Mouse (Mus musculus): ENCODE measurements around the gene Gcnt4.
A peak's percentile ranks its signal among the peaks of the same experiment; 100 is the strongest.

Gcnt4 gene

DNA sequence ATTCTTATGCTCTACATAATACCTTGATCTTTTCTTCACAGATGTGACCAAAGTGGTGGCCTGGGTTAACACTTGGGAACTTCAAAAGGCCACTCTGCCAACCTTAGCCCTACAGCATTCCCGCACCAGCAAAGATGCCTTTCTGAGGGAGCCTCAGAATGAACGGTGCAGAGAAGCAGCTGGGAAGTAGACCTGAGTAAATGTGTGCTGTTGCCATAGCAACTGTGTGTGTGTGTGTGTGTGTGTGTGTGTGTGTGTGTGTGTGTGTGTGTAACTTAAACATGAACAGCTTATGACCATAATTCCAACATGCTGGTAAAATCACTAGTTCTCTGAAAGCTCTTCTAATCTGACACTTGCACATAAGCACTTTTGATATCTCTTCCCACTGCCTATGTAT is 27.4 kb downstream of the Gcnt4 start:
- no peak for DNase-seq

DNA sequence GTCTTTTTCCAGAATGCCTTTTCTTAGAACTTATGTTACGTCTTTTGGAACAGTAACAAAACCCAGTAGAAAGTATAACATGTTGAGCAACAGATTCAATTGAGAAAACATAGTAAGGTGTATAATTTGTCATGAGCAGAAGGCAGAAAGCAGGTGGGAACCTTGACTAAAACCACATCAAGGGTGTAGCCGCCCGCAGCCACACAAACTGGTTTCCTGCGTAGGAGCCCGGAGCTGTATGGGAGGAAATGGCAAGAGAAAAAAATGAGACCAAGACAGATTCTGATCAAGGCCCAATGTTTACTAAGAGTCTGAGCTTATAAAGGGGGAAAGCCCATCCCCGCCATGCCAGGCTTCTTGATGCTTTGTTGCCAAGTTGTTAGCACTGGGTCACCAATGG is 32.0 kb downstream of the Gcnt4 start:
- DNase-seq = no peak

DNA sequence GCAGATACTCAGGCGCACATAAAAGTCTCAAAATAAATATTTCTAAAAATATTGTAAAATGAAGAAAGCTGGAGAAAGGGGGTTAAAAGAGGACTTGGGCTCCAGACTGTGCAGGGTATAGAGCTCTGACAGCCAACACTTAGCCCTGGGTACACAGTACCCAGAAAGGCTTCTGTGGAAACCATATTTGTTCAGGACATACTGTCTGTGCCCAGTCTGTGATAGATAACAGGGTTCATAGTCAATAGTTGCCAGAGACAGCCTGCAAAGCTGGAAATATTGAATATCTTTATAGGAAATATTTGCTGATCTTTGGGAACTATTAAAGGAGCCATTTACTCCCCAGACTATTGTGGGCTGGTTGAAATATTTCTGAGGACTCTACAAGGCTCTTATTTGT is 35.5 kb downstream of the Gcnt4 start:
- DNase-seq = no peak

DNA sequence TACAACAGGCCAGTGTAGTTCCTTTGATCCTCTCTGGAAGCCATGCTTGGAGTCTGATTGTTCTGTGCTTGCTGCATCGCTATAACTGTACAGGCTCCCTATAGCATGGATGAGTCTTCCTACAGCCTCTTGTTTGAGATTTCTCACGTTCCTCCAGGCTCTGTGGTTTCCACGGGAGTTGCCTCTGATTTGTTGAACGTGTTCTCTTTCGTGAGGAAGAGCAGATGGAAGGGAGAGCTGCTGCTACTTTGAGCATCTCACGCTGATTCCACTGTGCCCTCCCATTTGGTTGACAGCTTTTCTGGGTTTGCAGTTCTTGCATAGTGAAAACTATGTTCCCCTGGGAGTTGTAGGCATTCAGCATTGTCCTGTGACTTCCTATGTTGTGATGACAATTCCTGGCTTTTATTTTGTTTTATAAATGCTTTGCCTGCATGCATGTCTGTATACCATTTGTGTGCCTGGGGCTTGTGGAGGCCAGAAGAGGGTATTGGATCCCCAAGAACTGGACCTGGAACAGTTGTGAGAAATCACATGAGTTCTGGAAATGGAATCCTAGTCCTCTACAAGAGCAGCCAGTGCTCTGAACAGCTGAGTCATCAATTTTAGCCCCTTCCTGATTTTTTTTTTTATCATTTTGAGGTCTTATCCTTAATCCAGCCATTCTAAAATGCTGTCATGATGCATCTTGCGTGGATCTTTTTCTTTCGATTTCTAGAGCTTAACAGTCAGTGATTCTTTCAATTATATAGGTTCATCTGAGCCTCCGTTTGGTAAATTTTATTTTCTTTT is 37.1 kb downstream of the Gcnt4 start:
- no peak for DNase-seq

DNA sequence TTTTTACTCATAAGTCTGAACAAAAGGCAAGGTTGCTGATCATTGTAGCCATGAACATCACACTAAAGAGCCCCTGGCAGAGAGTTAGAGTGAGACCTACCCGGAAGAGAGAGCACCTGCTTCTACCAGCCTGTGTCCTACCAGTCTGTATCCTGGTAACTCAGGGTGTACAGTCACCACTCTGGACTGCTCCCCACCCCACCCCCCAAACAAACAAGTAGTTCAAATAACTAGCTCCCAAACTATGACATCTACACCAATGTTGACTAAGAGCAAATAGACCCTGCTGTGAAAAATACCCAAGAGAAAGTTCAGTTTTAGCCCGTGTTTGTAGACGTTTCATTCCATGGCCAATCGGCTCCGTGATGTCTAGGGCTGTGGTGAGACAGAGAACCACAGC is 38.3 kb downstream of the Gcnt4 start:
- no peak for DNase-seq

DNA sequence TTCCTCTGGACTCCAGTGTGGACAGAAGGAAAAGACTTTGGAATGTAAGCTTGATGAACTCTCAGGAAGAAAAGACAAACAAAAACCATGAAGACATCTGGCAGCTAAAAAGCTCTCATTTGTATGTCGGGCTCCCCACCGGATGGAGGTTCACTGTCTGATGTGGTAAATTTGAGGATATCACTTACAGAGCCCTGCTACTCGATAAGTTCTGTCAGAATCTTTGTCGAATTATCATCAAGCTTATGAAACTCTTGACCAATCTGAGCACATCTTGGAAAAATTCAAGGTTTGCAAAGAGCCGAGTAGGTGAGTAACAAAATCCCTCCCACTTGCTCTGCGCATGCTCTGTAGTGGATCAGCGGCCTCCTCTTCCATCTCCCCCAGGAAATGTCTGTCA is 40.5 kb downstream of the Gcnt4 start:
- no peak for DNase-seq

DNA sequence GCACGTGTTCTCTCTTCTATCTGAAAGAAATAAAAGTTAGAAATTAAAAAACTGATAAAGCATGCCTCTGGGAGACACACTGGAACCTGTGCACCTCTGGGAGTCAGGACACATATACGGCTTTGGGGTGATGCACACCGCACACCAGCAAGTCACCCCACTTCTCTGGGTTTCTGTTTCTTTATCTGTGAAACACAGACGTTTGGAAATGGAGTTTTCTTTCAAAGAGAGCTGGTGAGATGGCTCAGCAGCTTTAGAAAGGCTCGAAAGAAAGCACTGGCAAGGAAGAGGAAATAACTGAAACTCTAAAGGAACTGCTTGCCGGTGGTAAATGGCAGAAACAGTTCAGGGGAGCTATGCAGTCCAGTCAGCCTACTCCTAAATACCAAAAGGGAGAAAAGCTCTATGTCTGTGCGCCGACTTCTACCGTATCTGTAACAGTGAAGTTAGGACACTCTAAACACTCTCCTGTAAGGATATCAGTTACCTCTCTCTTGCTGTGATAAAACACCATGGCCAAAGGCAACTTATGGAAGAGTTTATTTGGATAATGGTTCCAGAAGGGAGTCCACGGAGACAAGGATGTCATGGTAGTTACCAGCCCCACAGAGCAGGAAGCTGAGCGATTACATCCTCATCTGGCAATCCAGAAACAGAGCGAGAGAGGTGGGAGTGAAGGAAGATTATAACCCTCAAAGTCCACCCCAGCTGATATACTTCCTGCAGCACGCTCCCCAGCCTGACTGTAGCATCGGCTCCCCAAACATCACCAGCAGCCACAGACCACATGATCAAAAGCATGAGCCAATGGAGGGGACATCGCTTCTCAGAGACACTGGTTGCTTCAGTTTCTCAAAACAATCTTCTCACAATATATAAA is 42.0 kb downstream of the Gcnt4 start:
- DNase-seq = no peak

DNA sequence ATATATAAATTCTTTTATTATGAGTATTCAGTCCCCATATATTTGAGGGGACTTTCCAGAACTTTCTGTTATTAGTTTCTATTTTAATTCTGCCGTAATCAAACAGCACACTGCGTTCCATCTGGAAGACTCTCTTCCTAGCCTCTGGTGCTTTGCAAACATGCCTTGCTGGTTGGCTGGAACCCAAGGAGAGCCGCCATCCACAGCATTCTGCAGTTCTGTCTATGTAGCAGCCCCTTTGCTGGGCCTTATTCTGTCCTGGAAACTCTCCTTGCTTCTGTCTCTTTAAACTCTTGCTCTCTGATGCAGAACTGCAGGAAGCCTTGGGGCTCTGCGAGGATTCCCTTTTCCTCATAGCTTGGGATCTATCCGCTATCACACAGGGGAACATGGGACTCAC is 42.6 kb downstream of the Gcnt4 start:
- peak in 1 of 2 experiments; percentile 9 for DNase-seq

DNA sequence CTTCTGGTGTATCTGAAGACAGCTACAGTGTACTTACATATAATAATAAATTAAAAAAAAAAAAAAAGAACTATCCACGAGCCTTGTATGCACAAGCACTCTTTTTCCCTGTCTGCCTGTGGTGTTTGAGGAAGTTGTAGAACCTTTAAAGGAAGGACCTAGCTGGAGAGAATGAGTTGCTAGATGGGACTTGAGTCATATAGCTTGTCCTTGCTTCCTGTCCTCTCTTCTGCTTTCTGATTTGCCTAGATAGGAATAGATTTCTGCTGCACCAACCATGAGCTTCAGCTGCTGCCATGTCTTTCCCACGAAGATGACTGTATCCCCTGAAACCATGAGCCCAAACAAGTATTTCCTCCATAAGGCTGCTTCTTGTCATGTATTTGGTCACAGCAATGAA is 43.3 kb downstream of the Gcnt4 start:
- DNase-seq = no peak

DNA sequence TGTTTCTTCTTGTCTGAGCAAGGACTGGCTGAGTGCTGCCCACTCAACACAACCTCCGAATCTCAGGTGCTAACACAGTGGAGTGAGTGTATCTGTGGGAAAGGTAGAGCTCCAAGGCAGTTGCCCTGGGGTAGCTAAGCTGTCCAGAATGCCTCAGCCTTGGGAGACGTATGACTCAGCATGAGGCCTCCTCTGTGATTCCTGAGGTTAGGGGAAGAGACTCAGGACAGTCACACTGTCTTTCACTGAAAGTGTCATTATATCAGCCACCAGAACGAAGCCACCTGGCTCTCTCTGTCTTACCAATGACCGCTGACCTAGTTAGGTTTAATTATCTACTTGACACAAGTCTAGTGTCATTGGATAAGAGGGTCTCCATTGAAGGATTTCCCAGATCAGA is 46.6 kb downstream of the Gcnt4 start:
- no peak for DNase-seq

DNA sequence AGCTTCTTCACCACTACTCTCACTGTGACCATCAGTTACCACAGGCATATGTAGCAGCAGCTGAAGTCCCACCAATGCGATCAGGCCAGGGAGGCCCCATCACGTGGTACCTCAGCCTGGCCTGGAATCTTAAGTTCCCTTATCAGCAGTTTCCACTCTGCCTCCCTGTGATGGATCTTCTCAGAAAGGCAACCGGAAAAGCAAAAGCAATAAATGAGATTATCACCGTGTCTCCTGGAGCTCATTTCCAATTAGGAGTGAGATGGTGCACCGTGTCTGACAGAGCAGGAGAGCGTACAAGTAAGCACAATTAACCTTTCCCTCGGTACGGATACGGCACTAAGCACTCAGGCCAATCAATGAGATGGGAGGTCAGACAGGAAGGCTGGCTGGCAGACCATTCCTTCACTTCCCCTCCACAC is 47.4 kb downstream of the Gcnt4 start:
- DNase-seq = no peak

DNA sequence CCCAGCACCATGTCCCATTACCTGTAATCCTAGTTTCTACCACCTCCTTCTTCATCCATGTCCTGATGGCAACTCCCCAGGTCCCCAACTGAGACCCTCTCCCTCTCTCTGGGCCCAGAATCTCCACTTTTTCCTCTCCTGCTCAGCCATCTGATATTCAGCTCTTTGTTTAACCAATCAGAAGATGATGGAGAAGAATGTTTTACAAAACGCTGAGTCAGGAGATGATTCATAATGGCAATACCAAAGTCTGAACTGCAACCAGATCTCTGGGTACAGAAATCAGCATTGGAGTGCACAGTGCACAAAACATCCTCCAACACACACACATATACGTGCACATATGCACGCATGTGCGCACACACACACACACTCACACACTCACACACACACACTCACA is 48.8 kb downstream of the Gcnt4 start:
- DNase-seq = no peak

DNA sequence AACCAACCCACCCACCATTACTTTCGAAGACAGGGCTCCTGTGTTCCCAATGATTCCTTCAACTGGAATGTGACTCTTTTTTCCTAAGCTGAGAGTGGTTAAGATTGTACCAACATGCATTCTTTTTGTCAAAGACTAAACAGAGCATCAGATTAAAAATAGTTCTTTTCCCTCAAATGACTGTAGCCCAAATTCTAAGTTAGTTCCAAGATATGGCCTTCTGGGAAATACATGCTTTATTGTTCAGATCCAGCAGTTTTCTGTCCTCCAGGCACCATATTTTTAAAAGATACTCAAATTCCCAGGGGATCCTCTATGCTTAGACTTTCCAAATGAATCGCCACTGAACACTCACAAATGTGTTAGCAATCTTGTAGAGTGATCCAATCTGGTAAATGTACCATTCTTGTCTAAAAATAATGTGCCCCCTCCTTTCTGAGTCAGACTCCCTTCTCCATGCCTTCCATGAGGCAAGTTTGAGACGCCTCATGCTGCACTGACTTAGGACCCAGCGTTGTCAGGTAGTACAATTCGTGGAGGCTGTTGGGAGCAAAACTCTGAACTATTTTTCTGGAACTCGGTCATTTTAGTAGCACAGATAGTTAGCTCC is 52.6 kb downstream of the Gcnt4 start:
- DNase-seq = no peak

DNA sequence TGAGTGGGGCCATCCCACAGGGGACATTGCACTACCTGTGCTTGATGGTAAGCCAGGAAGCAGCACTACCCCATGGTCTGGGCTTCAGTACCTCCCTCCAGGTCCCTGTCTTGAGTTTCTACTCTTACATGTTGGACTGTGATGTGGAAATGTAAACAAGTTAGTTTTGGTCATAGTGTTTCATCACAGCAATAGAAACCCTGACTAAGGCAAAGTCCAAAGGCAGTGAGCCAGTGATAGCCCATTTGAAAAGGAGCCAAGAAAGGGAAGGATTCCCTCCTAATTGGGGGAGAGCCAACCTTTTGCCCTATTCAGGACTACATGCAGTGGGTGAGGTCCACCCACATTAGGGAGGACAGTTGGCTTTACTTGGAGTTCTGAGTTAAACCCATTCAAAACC is 56.1 kb downstream of the Gcnt4 start:
- no peak for DNase-seq

DNA sequence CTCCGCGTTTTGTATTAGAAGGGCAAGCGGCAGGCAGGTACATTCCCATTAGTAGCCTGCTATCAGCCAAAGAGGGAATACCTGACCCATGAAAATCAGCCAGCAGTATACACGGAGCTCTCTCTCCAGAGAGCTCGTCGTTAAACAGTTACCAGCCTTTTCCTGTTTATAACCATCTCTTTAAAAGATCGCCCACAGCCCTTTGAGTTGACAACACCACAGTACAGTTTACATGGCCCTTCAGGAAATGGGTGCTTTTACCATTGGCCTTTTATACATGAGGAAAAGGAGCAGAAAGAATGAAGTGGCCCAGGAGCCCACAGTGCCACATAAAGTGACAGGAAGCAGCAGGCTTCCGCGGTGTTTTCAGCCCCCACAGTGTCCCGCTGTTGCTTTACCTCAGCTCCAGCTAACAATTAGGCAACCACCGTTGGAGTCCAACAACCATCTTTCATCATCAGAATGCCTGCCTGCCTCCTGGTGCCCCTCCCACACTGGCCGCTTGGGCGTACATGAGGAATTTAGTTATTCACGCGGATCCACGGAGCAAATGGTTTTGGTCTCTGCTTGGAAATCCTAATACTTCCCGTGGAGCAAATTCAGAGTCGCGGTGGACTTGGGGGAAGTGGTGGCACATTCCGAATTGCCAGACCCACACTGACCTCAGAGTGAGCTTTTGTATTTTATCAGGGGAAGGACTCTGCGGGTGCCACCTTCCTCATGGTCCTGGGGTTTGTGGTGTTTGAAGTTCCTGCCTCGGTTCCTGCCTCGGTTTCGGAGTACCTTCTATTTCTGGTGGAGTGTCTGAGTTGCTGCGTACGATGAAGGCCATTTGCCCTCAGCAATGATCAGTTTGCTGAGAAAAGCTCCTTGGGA is 59.0 kb downstream of the Gcnt4 start:
- DNase-seq = peak; percentile 60 to 79

DNA sequence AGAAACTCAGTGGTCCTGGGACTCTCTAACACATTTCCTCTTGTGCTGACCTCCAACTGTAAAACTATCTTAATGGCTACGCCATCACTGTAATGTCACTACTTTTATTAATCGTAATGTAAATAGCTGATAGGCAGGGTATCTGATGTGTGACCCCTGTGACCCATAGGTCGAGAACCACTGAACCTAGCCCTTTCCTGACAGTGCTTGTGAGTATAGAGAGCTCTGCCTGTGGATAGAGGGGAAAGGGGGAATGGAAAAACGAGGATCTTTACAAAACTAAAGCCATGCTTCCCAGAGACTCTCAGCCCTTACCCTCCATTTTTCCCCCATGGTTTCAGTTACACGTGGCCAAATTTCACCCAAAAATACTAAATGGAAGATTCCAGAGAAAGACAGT is 60.2 kb downstream of the Gcnt4 start:
- DNase-seq = no peak

DNA sequence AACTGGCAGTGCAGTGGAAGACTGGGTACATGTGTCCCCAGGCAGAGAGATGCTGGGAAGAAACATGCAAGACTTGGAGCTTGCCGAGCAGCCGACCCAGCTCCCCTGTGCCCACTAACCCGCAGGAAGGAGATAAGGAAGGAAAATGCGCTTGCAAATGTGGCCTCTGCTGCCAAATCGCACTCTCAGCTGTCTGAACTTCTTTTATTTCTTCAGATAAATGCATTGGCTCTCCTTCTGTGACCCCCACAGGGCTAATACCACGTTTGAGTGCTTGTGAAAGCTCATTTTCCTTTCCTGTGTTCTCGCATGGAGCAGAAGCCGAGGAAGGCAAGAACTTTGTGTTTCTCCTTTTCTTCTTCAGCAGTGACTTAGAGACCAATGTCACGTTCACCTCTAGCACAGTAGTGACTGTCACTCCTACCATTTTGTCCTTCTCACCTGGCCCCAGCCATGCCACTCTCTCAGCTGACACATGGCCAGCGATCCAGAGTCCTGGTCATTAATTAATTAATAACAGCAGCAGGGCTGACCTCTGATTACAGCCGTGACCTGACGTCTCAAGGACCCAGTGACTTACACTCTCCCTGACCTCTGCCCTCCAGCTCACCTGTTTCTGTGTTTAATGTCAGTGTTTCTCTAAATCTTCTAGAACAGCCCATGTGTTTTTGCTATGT is 61.2 kb downstream of the Gcnt4 start:
- DNase-seq = peak in 1 of 2 experiments; percentile 17

DNA sequence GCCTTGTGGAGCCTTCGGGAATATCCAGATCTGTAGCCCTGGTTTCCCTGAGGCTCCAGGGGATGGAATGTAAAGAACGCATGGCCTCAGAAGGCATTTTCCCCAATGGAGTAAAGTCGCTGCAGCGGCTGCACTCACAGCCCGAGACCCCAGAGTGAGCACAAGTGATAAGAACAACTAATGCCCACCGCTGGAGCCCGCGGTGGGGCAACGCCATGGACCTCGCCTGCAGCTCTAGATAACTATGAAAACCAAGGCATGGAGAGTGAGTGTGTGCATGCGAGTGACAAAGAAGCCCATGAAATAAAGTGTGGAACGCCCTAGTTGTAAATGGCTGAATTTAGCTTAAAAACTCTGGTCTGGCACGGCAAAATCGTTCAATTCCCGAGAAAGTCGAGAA is 64.6 kb downstream of the Gcnt4 start:
- DNase-seq = no peak

DNA sequence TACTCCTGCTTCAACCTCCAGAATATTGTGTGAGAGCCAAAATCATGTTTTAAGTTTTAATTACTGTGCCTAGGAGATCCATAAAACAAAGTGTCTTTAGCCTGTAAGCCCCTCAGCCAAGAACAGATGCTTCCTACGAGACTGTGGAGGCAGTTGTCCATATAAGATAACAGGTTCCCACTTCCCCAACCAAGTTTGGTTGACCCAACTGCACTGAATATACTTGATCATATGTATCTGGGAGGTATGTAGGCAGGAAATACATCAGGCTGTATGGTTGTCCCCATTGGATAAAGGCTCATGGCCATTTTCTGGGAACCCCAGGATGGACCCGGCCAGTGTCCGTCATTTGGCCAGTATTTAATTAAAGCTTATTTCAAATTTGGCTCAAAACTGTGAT is 65.6 kb downstream of the Gcnt4 start:
- no peak for DNase-seq

DNA sequence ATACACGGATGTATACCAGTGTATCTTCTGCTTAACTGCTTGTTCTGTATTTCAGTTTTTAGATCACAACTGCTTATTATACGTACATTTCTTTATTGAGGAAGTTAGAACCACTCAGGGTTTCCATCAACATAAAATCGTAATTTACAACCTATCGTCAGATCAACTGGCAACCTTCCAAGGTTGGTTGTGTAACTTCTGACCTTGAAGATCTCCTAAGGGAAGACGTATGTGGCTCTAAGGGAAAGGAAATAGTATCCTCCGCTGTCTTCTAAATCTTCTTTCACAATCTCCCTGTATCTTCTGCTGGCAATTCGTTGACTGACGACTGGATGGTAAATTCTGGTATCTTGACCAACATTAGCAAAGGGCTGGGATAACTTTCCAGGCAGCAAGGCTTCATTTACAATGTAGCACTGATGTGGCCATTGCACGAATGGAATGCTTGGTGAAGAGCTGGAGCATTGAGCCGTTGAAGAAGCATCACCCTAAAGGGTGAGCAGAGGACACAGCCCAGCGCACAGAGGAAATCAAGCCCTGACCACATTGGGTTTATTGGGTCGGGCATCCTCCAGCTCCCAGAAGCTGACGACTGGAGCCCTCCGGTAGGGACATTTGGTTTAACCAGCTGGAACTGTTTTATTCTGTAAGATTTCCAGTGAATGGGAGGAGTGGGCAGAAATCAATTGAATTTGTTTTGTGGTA is 66.2 kb downstream of the Gcnt4 start:
- no peak for DNase-seq

DNA sequence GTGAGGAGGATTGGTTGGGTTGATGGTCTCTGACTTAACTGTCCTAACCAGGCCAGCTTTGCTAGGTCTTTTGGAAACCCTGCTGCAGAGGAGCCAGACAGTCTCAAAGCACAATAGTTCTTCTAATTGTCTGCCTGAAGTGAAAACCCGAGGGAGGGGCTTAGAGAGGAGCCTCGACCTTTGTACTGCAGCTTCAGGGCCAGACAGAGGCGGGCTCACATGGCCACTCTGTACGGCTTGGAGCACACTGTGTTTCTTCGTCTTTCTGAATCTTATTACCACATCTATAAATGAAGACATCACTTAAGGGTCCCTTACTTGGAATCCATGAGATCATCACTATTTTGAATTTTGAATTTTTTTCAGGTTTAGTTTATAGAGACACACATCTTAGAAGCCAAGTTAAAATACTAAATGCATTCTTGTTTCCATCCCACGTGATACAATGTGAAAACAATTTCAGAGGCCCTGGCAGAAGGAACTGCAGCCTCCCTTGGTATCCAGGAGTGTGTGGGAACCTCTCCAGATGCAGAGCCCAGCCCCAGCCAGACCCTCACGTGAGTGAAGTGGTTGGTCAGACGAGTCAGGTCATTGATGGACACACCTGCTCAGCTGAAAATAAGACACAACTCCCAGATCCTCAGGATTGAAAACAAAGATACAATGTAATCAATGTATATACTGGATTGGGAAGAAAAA is 69.0 kb downstream of the Gcnt4 start:
- DNase-seq = peak in 1 of 2 experiments; percentile 12

Measured in kidney, postnatal 4 days (tissue).